Mouse (Mus musculus): Measurements from ENCODE around the gene Ccdc107. TPM values are rescaled to one million over a fixed set of nuclear protein-coding genes. Genes with fewer than 3 reads are reported as not detected.

Ccdc107 gene
- 59.4 and 72.2 TPM in 2 replicates for polyA plus RNA-seq (2014; fragmentation: Nextera tagmentation; extraction: Ambion mirVana)

DNA sequence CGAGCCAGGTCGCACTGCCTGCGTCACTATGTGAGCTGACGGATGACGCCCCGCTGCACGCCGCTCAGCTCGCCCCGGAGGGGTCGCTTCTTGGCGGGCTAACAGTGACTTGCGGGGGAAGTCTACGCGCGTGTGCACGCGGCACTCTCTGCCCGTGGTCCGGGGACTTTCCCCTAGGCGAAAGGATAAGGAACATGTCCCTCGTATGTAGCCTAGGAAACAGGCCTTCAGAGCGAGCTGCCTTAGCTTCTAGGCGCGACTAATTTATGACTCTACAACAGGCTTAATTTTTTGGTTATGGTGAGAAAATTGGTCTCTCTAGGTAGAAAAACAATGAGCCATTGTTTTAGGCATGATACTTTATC, at the start of gene Ccdc107:
Ccdc107 (plus strand) TSS at position 80 of the 365 bp plus-strand sequence.
- peaks cover 18% of the 10 kb centered on the region; the same call in 1 of the 2 replicates for H3K36me3 ChIP-seq (ENCODE audit: control insufficient read depth, insufficient read depth, low read length)
- peak; percentile 98 for ATAC-seq (ENCODE audit: low FRiP score, low TSS enrichment)
- peak within 1 kb of the TSS; percentile 80 for H3K27ac ChIP-seq (ENCODE audit: low read depth, low read length)
- no peaks in the 10 kb centered on the region for H3K27me3 ChIP-seq (ENCODE audit: control insufficient read depth, insufficient read depth, low read length)
- no peaks in the 10 kb centered on the region for H3K9me3 ChIP-seq (ENCODE audit: control insufficient read depth, low read length)
- H3K4me3 ChIP-seq (ENCODE audit: low read length) = peak within 1 kb of the TSS; percentile 75
- peak within 1 kb of the TSS; percentile 81 for H3K4me2 ChIP-seq (replicated peaks; ENCODE audit: low read depth, low read length)
- peak within 1 kb of the TSS; percentile 81 for H3K9ac ChIP-seq (ENCODE audit: low read depth, low read length)
- H3K4me1 ChIP-seq (ENCODE audit: control insufficient read depth, insufficient read depth, low read length) = peaks cover 12% of the 10 kb centered on the region
- WGBS = under 1% methylated on average over 25 of the region's 25 CpGs

- H3K36me3 ChIP-seq (ENCODE audit: control insufficient read depth, insufficient read depth, low read length) = peaks cover 39% of the 10 kb centered on the region
- peak overlapping the region; percentile 96 for H3K4me3 ChIP-seq (ENCODE audit: low read length)
- H3K9me3 ChIP-seq (ENCODE audit: control insufficient read depth, low read length) = no peaks in the 10 kb centered on the region
- 2% methylated on average over 24 of the region's 28 CpGs for WGBS
- peak overlapping the region; percentile 99 for H3K9ac ChIP-seq (ENCODE audit: low read depth, low read length)
- ATAC-seq (ENCODE audit: low FRiP score, low TSS enrichment) = peak; percentile 7; the same call in 1 of the 2 replicates
- H3K4me2 ChIP-seq (replicated peaks; ENCODE audit: low read depth, low read length) = peak overlapping the region; percentile 71
- peaks cover 10% of the 10 kb centered on the region for H3K4me1 ChIP-seq (ENCODE audit: control insufficient read depth, insufficient read depth, low read length)
- H3K27me3 ChIP-seq (ENCODE audit: control insufficient read depth, insufficient read depth, low read length) = no peaks in the 10 kb centered on the region
- peak overlapping the region; percentile 87 for H3K27ac ChIP-seq (ENCODE audit: low read depth, low read length)
Observed at GRCm38 (mm10) chr4:43443511-43443910, 49.2 kb upstream of the Ccdc107 start.

DNA sequence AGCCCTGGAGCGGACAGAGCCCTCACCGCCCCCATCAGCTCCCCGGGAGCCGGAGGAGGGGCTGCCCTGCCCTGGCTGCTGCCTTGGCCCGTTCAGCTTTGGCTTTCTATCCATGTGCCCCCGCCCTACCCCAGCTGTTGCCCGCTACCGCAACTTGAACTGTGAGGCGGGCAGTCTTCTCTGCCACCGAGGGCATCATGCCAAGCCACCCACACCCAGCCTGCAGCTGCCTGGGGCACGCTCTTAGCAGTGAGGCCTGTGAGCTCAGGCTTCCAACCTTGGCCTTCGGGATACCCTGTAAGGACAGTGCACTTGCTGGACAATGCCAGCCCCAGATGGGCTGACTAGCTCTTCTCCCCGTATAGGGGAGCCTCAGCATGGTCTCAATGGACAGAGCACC, 45.4 kb upstream of the Ccdc107 start:
- H3K27ac ChIP-seq (ENCODE audit: low read depth, low read length) = no peak overlapping the region
- no peak for ATAC-seq (ENCODE audit: low FRiP score, low TSS enrichment)
- peaks cover 39% of the 10 kb centered on the region for H3K36me3 ChIP-seq (ENCODE audit: control insufficient read depth, insufficient read depth, low read length)
- H3K9me3 ChIP-seq (ENCODE audit: control insufficient read depth, low read length) = no peaks in the 10 kb centered on the region
- H3K9ac ChIP-seq (ENCODE audit: low read depth, low read length) = no peak overlapping the region
- H3K27me3 ChIP-seq (ENCODE audit: control insufficient read depth, insufficient read depth, low read length) = no peaks in the 10 kb centered on the region
- peaks cover 10% of the 10 kb centered on the region for H3K4me1 ChIP-seq (ENCODE audit: control insufficient read depth, insufficient read depth, low read length)
- 86% methylated on average over 13 of the region's 13 CpGs for WGBS
- H3K4me3 ChIP-seq (ENCODE audit: low read length) = no peak overlapping the region
- H3K4me2 ChIP-seq (replicated peaks; ENCODE audit: low read depth, low read length) = no peak overlapping the region

GRCm38 (mm10) chr4:43448554-43448953, 44.1 kb upstream of the Ccdc107 start:
- no peak overlapping the region for H3K9ac ChIP-seq (ENCODE audit: low read depth, low read length)
- no peak overlapping the region for H3K4me3 ChIP-seq (ENCODE audit: low read length)
- H3K27ac ChIP-seq (ENCODE audit: low read depth, low read length) = no peak overlapping the region
- H3K27me3 ChIP-seq (ENCODE audit: control insufficient read depth, insufficient read depth, low read length) = peaks cover 11% of the 10 kb centered on the region; the same call in 1 of the 2 replicates
- no peaks in the 10 kb centered on the region for H3K9me3 ChIP-seq (ENCODE audit: control insufficient read depth, low read length)
- 94% methylated on average over 3 of the region's 3 CpGs for WGBS
- ATAC-seq (ENCODE audit: low FRiP score, low TSS enrichment) = no peak
- peaks cover 39% of the 10 kb centered on the region for H3K36me3 ChIP-seq (ENCODE audit: control insufficient read depth, insufficient read depth, low read length)
- no peak overlapping the region for H3K4me2 ChIP-seq (replicated peaks; ENCODE audit: low read depth, low read length)
- H3K4me1 ChIP-seq (ENCODE audit: control insufficient read depth, insufficient read depth, low read length) = peaks cover 14% of the 10 kb centered on the region

GRCm38 (mm10) chr4:43452315-43452714, 40.4 kb upstream of the Ccdc107 start:
- no peak for ATAC-seq (ENCODE audit: low FRiP score, low TSS enrichment)
- 56% methylated on average over 11 of the region's 11 CpGs for whole genome bisulfite sequencing
- Histone ChIP-seq H3K27ac (ENCODE audit: low read depth, low read length) (no peak overlapping the region), H3K4me3 (ENCODE audit: low read length) (no peak overlapping the region), H3K9me3 (ENCODE audit: control insufficient read depth, low read length) (no peaks in the 10 kb centered on the region), H3K27me3 (ENCODE audit: control insufficient read depth, insufficient read depth, low read length) (peaks cover 20% of the 10 kb centered on the region; the same call in 1 of the 2 replicates), H3K9ac (ENCODE audit: low read depth, low read length) (no peak overlapping the region), H3K36me3 (ENCODE audit: control insufficient read depth, insufficient read depth, low read length) (peaks cover 13% of the 10 kb centered on the region), H3K4me2 (replicated peaks; ENCODE audit: low read depth, low read length) (no peak overlapping the region), H3K4me1 (ENCODE audit: control insufficient read depth, insufficient read depth, low read length) (peaks cover 16% of the 10 kb centered on the region)

DNA sequence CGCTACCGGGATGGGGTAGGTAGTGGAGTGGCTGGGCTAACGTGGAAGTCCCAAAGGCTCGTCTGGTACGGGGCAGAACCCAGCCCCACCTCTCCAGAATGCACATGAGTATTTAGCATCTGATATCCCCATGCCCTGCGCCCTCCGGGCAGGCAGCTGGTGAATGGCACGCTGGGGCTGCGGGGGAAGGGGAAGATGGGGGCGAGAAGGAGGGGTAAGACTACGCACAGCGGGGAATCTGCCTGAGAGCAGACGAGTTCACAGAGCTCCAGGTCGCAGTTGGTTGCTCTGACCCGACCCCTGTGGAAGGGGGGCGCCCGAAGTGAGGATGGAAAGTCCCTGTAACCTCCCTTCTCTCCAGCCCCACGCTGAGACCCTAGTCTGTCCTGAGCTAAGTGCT, 39.3 kb upstream of the Ccdc107 start:
- H3K27me3 ChIP-seq (ENCODE audit: control insufficient read depth, insufficient read depth, low read length) = peaks cover 20% of the 10 kb centered on the region; the same call in 1 of the 2 replicates
- peak; percentile 36; the same call in 1 of the 2 replicates for ATAC-seq (ENCODE audit: low FRiP score, low TSS enrichment)
- H3K9ac ChIP-seq (ENCODE audit: low read depth, low read length) = peak overlapping the region; percentile 42; the same call in 1 of the 2 replicates
- H3K4me2 ChIP-seq (replicated peaks; ENCODE audit: low read depth, low read length) = peak overlapping the region; percentile 51
- WGBS = 2% methylated on average over 18 of the region's 18 CpGs
- H3K27ac ChIP-seq (ENCODE audit: low read depth, low read length) = no peak overlapping the region
- peaks cover 16% of the 10 kb centered on the region for H3K4me1 ChIP-seq (ENCODE audit: control insufficient read depth, insufficient read depth, low read length)
- no peaks in the 10 kb centered on the region for H3K9me3 ChIP-seq (ENCODE audit: control insufficient read depth, low read length)
- H3K36me3 ChIP-seq (ENCODE audit: control insufficient read depth, insufficient read depth, low read length) = peaks cover 2% of the 10 kb centered on the region; the same call in 1 of the 2 replicates
- peak overlapping the region; percentile 26 for H3K4me3 ChIP-seq (ENCODE audit: low read length)

GRCm38 (mm10) chr4:43454041-43454836, 38.5 kb upstream of the Ccdc107 start, which contains the start of gene Cd72:
Gene Cd72 (minus strand): TSS chr4:43454628.
- ATAC-seq (ENCODE audit: low FRiP score, low TSS enrichment) = peak; percentile 20; the same call in 1 of the 2 replicates
- no peaks in the 10 kb centered on the region for H3K36me3 ChIP-seq (ENCODE audit: control insufficient read depth, insufficient read depth, low read length)
- peaks cover 16% of the 10 kb centered on the region for H3K4me1 ChIP-seq (ENCODE audit: control insufficient read depth, insufficient read depth, low read length)
- peak within 1 kb of the TSS; percentile 26 for H3K4me3 ChIP-seq (ENCODE audit: low read length)
- H3K4me2 ChIP-seq (replicated peaks; ENCODE audit: low read depth, low read length) = peak within 1 kb of the TSS; percentile 51
- 23% methylated on average over 20 of the region's 20 CpGs for WGBS
- peaks cover 20% of the 10 kb centered on the region; the same call in 1 of the 2 replicates for H3K27me3 ChIP-seq (ENCODE audit: control insufficient read depth, insufficient read depth, low read length)
- no peak within 1 kb of the TSS for H3K27ac ChIP-seq (ENCODE audit: low read depth, low read length)
- H3K9ac ChIP-seq (ENCODE audit: low read depth, low read length) = peak within 1 kb of the TSS; percentile 42; the same call in 1 of the 2 replicates
- H3K9me3 ChIP-seq (ENCODE audit: control insufficient read depth, low read length) = no peaks in the 10 kb centered on the region

- ATAC-seq (ENCODE audit: low FRiP score, low TSS enrichment) = no peak
- Histone ChIP-seq H3K27ac (ENCODE audit: low read depth, low read length) (no peak overlapping the region), H3K9ac (ENCODE audit: low read depth, low read length) (no peak overlapping the region), H3K27me3 (ENCODE audit: control insufficient read depth, insufficient read depth, low read length) (peaks cover 20% of the 10 kb centered on the region; the same call in 1 of the 2 replicates), H3K4me2 (replicated peaks; ENCODE audit: low read depth, low read length) (no peak overlapping the region), H3K4me1 (ENCODE audit: control insufficient read depth, insufficient read depth, low read length) (peaks cover 16% of the 10 kb centered on the region), H3K36me3 (ENCODE audit: control insufficient read depth, insufficient read depth, low read length) (no peaks in the 10 kb centered on the region), H3K4me3 (ENCODE audit: low read length) (no peak overlapping the region), H3K9me3 (ENCODE audit: control insufficient read depth, low read length) (no peaks in the 10 kb centered on the region)
- WGBS = 42% methylated on average over 4 of the region's 4 CpGs
Observed at GRCm38 (mm10) chr4:43456470-43456869, 36.2 kb upstream of the Ccdc107 start.

- no peak overlapping the region for H3K4me3 ChIP-seq (ENCODE audit: low read length)
- H3K36me3 ChIP-seq (ENCODE audit: control insufficient read depth, insufficient read depth, low read length) = no peaks in the 10 kb centered on the region
- H3K27me3 ChIP-seq (ENCODE audit: control insufficient read depth, insufficient read depth, low read length) = peaks cover 20% of the 10 kb centered on the region; the same call in 1 of the 2 replicates
- no peak overlapping the region for H3K9ac ChIP-seq (ENCODE audit: low read depth, low read length)
- no peak overlapping the region for H3K27ac ChIP-seq (ENCODE audit: low read depth, low read length)
- H3K9me3 ChIP-seq (ENCODE audit: control insufficient read depth, low read length) = no peaks in the 10 kb centered on the region
- WGBS = 16% methylated on average over 8 of the region's 8 CpGs
- no peak overlapping the region for H3K4me2 ChIP-seq (replicated peaks; ENCODE audit: low read depth, low read length)
- H3K4me1 ChIP-seq (ENCODE audit: control insufficient read depth, insufficient read depth, low read length) = peaks cover 16% of the 10 kb centered on the region
- ATAC-seq (ENCODE audit: low FRiP score, low TSS enrichment) = peak; percentile 36; the same call in 1 of the 2 replicates
Observed at GRCm38 (mm10) chr4:43457124-43457523, 35.6 kb upstream of the Ccdc107 start.
